Mouse (Mus musculus) forebrain, embryonic 15.5 days (tissue): Measurements from ENCODE around the gene Poldip2. TPM values are rescaled to one million over a fixed set of nuclear protein-coding genes. Genes with fewer than 3 reads are reported as not detected.

Experiments used
- polyA plus RNA-seq: library from polyadenylated mRNA; unstranded; fragments of >200 nt; fragmentation: Nextera tagmentation; extraction: Ambion mirVana; gene quantifications from 2 replicates; pipeline ENCODE4 v1.2.1, GENCODE M21; 2015

Poldip2 gene
- polyA plus RNA-seq, 1 experiment from 2014 or later = 217 TPM

Other genes with a start within 250 kb of the Poldip2 start
- gene BC030499, start 221.4 kb upstream of the Poldip2 start, polyA plus RNA-seq = 0.17 and 0.27 TPM in 2 replicates
- 23.2 and 26.1 TPM in 2 replicates for gene Spag5, start 210.7 kb upstream of the Poldip2 start, polyA plus RNA-seq
- 167 and 176 TPM in 2 replicates for gene Aldoc, start 189.2 kb upstream of the Poldip2 start, polyA plus RNA-seq
- gene Pigs, start 183.8 kb upstream of the Poldip2 start, polyA plus RNA-seq = 56.7 and 59.8 TPM in 2 replicates
- 78.9 and 82.4 TPM in 2 replicates for gene Unc119, start 168.7 kb upstream of the Poldip2 start, polyA plus RNA-seq
- not detected in 2 replicates for gene Foxn1, start 125.6 kb upstream of the Poldip2 start, polyA plus RNA-seq
- not detected in 2 replicates for gene Slc13a2, start 90.0 kb upstream of the Poldip2 start, polyA plus RNA-seq
- gene Slc46a1, start 46.5 kb upstream of the Poldip2 start, polyA plus RNA-seq = 20.2 and 21.7 TPM in 2 replicates
- 48.3 and 54.8 TPM in 2 replicates for gene Sarm1, start 14.4 kb upstream of the Poldip2 start, polyA plus RNA-seq
- 69.0 and 76.3 TPM in 2 replicates for gene Vtn, start 13.1 kb upstream of the Poldip2 start, polyA plus RNA-seq
- 0.41 TPM in 1 of 2 replicates, not detected in the other for gene Sebox, start 8.7 kb upstream of the Poldip2 start, polyA plus RNA-seq
- gene Tmem199, start within 50 bp of the Poldip2 start, polyA plus RNA-seq = 86.1 and 86.7 TPM in 2 replicates
- gene Tnfaip1, start 24.1 kb downstream of the Poldip2 start, polyA plus RNA-seq = 66.8 and 67.1 TPM in 2 replicates
- 112 and 113 TPM in 2 replicates for gene Ift20, start 24.2 kb downstream of the Poldip2 start, polyA plus RNA-seq
- 30.4 and 35.2 TPM in 2 replicates for gene Tmem97, start 38.6 kb downstream of the Poldip2 start, polyA plus RNA-seq
- 31.8 and 31.9 TPM in 2 replicates for gene Nlk, start 185.2 kb downstream of the Poldip2 start, polyA plus RNA-seq
- 36.4 and 40.4 TPM in 2 replicates for gene Ccnq, start 239.5 kb downstream of the Poldip2 start, polyA plus RNA-seq